Mouse (Mus musculus): ENCODE data around the gene Nkx2-1.
"Not testable (repeated sequence)": the region's sequence is repeated elsewhere in the genome, so short reads cannot be mapped to it uniquely, and the experiment has no call there.

Nkx2-1 gene

GRCm38 (mm10) chr12:56536884-56537265 lies at the start of gene Nkx2-1:
Gene Nkx2-1, minus strand, starts transcription at chr12:56536908.
- DNase-seq = no peak

- peak; percentile 66 for DNase-seq
These were observed 4.4 kb upstream of the Nkx2-1 start for GRCm38 (mm10) chr12:56541068-56541467.

DNA sequence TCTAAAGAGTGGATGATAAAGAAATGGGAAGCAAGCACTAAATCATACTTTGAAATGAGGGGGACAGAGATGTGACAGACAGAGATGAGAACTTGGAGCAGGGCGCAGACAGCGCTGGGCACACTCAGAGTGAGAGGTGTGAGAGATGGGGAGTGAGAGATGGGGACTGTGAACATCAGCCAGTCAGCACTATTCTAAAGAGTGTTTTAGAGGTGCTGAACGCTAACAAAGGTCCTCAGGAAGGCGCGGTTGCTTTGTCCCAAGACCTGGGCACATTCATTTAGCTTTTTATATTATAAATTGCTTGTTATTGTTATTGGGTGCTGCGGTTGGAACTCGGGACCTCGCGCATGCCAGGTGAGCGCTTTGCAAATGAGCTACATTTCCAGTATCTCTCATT lies 3.9 kb upstream of the Nkx2-1 start:
- DNase-seq = no peak

DNA sequence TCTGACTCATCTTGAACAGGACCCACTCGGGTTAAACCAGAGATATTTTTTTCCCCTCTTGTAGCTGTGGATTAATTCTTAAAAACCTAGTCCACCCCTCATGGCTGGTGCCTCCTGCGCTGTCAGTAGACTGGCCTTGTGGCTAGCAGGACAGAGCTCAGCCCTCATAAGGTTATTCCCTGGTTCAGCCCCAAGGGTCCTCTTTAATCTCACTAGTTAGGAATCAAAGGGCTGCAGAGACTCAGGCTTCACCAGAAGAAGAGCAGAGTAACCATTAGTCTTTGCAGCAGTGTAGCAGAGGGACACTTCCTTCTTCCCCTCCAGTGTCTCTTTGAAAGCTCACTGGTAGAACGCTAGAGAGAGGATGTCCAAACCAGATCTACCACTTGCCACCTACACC lies 1.9 kb upstream of the Nkx2-1 start:
- no peak for DNase-seq

DNA sequence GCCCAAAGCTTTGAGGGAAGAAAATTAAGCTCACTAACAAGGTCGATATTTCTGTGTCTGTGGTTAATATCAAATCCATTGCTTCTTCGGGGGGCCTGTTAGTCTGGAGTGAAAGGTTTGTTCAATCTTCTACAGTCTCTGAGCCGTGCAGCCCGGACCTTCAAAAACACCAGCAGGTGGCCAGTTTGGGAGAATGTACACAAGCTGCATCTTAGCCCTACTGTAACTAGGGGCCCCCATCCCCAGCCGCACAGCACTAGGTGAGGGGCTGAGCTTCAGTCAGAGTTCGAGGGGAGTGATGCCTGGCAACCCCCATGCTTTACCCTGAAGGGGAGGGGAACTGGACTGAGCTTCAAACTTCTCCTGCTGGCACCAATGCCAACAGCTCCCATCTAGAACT lies 1.2 kb upstream of the Nkx2-1 start:
- DNase-seq = no peak

GRCm38 (mm10) chr12:56537342-56537741 lies 634 bp upstream of the Nkx2-1 start:
- DNase-seq = no peak

- no peak for DNase-seq
These were observed 379 bp downstream of the Nkx2-1 start for GRCm38 (mm10) chr12:56536174-56536883.

- no peak for DNase-seq
These were observed 1.1 kb downstream of the Nkx2-1 start for GRCm38 (mm10) chr12:56535411-56536173.

DNA sequence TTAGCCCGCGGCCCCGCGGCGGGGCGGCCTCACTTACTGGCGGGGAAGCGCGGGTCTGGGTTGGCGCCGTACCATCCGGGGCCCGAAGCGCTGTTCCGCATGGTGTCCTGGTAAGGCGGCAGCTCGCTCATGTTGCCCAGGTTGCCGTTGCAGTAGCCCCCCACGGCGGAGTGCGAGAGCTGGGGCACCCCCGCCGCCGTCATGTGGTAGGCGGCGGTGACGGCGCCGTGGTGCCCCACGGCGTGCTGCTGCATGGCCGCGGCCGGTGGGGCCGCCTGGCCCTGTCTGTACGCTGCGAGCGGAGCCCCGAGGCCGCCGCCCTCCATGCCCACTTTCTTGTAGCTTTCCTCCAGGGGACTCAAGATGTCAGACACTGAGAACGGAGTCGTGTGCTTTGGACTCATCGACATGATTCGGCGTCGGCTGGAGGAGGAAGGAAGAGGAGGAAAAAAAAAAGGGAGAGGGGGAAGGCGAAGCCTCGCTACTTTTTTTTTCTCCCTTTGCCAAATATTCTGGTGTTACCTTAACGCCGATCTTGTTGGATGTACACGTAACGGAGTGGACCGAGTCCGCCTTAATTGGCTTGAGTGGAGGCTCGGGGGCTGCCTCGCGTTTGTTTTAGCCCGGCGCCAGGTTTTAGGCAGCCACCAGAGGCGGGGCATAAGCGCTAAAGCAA lies 1.9 kb downstream of the Nkx2-1 start:
- DNase-seq = no peak

DNA sequence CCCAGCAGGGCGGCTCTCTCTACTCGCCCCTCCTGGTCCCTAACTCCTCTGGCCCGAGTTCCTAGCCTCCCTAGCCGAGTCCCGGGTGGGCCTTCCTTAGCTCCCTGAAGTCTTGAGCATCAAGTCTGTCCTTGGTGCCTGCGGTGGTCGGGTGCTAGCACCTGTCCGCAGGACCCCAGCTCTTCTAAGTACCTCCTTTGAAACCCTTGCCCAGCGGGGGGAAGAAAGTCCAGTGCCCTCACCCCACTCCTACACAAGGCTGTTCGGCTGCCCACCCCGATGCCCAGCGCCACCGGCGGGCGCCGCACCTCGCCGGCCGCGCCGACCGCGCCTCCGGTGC lies 2.4 kb downstream of the Nkx2-1 start:
- no peak for DNase-seq

- DNase-seq = no peak
These were observed 3.0 kb downstream of the Nkx2-1 start for GRCm38 (mm10) chr12:56533501-56534310.

DNA sequence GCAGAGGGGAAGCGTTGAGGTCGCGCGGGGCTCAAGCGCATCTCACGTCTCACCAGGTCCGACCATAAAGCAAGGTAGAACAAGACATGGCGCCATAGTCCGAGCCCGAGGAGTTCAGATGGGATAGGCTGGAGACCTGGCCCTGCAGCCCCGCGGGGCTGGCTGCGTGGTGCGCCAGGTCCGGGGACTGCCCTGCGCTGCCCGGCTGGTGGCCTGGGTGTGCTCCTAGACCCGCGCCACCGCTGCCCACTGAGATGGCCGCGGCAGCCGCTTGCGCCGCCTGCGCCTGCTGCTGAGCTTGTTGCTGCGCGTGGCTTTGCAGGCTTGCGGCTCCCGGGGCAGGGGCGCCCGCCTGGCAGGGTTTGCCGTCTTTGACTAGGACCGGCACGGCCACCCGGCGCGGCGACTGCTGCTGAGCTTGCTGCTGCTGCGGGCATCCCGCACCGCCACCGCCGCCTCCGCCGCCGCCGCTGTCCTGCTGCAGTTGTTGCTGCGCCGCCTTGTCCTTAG lies 3.7 kb downstream of the Nkx2-1 start:
- no peak for DNase-seq

DNA sequence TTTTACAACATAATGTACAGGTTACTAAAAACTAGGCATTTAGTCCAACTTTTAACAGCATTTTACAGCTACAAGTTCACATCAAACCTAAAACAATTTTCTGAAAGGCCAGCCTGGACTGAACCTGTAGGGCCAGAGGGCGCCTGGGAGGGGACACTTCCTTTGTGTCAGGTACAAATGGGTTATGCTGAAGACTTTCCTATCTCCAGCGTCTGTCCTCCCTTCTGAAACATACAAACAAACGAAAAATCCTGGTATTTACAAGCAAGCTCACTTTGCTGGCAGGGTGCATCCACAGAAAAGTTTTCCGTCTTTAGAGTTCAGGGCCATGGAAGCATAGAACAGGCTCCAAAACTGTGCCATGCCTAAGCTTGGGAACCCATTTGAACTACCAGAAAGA lies 4.6 kb downstream of the Nkx2-1 start:
- no peak for DNase-seq

DNA sequence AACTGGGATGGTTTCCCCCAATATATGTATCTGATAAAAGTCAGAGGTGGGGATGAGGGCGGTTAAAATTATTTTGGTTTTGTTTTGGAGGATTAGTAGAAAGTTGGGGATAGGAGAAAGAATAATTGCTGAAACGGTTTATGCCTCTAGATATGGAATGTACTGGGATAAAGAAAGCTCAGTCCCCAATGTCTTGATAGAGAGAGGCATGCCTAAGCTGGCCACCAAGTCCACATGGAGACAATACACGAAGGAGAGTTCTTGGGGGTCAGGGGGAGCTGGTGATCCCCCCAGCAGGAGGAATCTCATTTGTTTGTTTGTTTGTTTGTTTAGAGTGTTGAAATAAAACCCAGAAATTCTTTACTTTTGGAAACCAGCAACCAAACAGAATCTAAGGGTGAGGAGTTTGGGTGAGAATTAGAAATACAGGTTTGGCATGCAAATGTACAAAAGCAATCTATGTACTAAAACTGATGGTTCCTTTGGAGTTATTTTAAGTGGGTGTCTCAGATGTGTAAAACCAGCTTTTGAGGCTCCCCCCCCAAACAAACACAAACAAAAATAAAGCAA lies 5.6 kb downstream of the Nkx2-1 start:
- DNase-seq = no peak

- DNase-seq = no peak
These were observed 6.8 kb downstream of the Nkx2-1 start for GRCm38 (mm10) chr12:56529931-56530330.

DNA sequence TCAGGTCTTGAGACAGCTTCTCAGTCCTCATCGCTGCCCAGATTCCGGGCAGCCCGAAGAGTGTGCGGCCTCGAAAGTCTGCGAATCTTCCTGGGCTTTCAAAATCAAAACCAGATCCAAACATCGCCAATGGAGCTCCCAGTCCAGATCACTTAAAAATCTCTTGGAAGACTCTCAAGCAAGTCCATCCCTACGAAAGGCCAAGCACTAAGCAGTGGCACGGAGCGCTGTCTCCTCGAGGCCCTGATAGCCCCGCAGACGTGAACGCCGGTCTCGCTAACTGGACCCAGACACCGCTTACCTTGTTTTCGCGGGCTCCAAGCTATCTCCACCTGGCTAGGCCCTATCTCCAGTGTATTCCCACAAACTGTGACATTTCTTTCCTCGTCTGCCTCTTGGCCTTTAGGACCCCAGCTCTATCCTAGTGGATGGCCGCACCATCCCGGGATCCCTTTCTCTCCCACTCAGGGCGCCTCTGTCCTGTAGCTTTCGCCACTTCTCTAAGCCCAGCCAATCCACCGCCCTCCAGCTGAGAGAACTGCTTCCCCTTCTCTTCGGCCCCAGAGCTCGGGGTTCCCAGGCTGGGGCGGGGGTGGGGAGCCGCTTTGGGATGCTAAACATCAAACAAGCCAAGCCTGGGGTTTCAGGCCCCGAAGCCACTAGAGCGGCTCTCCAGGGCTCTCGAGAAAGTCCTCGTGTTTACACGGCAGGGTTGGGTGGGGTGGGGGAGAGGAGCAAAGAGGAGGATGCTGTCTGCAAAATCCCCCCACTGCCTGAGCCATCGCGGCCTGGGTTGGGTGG lies 7.6 kb downstream of the Nkx2-1 start:
- no peak for DNase-seq

GRCm38 (mm10) chr12:56528034-56528570 lies 8.6 kb downstream of the Nkx2-1 start:
- DNase-seq = no peak

- no peak for DNase-seq
These were observed 9.6 kb downstream of the Nkx2-1 start for GRCm38 (mm10) chr12:56527071-56527470.

DNA sequence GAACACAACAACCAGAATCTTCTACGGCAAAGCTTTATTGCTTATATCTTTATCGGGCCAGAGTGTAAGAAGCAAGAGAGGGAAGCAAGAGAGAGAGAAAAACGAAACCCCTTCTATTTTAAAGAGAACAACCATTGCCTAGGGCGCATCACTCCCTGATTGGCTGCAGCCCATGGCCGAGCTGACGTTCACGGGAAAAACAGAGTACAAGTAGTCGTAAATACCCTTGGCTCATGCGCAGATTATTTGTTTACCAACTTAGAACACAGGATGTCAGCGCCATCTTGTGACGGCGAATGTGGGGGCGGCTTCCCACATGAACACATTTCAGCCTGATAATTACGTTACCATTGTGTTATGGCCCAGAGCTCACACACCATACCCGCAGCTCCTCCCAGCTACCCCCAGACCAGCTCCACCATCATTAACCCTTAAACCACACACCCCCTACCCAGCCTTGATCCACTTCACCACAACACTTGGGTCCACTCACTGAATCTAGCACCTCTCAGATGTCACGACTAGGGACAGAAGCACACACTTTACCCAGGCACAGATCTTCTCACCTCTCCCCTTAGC lies 11.4 kb downstream of the Nkx2-1 start:
- not testable (repeated sequence) for DNase-seq

GRCm38 (mm10) chr12:56524201-56524600 lies 12.5 kb downstream of the Nkx2-1 start:
- no peak for DNase-seq

DNA sequence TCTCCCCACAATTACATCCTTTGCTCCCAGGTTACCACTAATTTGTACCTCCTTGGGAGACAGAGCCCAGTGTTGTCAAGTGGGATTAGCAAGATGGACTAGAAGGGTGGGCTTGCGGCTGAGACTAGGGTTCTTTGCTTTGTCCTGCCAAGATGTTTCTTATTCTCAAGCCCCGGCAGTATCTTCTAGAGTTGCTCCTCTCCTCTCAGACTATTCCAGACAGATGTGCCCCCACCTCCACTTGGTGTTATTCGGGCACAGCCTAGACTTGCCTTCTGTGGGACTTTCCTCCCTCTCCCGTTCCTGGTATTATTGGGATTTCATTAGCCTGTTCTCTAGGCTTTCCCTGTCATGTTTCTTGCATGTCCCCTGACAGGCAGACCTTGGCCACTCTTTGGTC lies 14.5 kb downstream of the Nkx2-1 start:
- no peak for DNase-seq

All from liver (tissue).